Mouse (Mus musculus) gastrocnemius, adult 2 months (tissue): ENCODE results near the gene Nfatc4. TPM values are rescaled to one million over a fixed set of nuclear protein-coding genes. Genes with fewer than 3 reads are reported as not detected.

Experiments
- DNase-seq: peaks from one replicate; pipeline ENCODE4 v3.0.0; 2022
- H3K27ac ChIP-seq: fragments of 200-600 bp; 2 replicates; pipeline ENCODE4 v1.8.1; 2022; ENCODE audit warnings: mild to moderate bottlenecking
- H3K4me3 ChIP-seq: fragments of 200-600 bp; 2 replicates; pipeline ENCODE4 v1.8.1; 2022; ENCODE audit warnings: mild to moderate bottlenecking, moderate library complexity
- CTCF ChIP-seq: fragments of 200-600 bp; IDR thresholded peaks from 2 replicates; pipeline ENCODE4 v1.8.1; 2022; ENCODE audit warnings: antibody characterized with exemption, mild to moderate bottlenecking, moderate library complexity
- intact Hi-C: fragments of 180-260 bp; cut with DNase I; formaldehyde crosslinking; loops from one replicate; pipeline ENCODE4 v1.15.1; 2025
- total RNA-seq, 2 experiments: library from RNA; stranded (reverse); gene quantifications; 2 replicates each; pipeline ENCODE4 v1.2.3; 2021

The Nfatc4 gene
- total RNA-seq, 2 experiments from 2014 or later: 3.4 to 3.8 TPM

GRCm38 (mm10) chr14:55825216-55826051 is 2.5 kb downstream of the Nfatc4 start:
- TF ChIP-seq CTCF: peak; percentile 12; the same call in 1 of the 2 replicates
- peak overlapping the region; percentile 92 for H3K27ac ChIP-seq
- H3K4me3 ChIP-seq: peak overlapping the region; percentile 83
- intact Hi-C loops: no loop called here
- peak; percentile 64 for DNase-seq

GRCm38 (mm10) chr14:55826142-55826541 is 3.2 kb downstream of the Nfatc4 start:
- peak; percentile 28 for DNase-seq
- no peak for TF ChIP-seq CTCF
- Histone ChIP-seq H3K4me3 (peak overlapping the region; percentile 83), H3K27ac (peak overlapping the region; percentile 92)
- intact Hi-C loops: no loop called here

GRCm38 (mm10) chr14:55826551-55827340 is 3.8 kb downstream of the Nfatc4 start:
- intact Hi-C loops: no loop called here
- peak overlapping the region; percentile 83 for H3K4me3 ChIP-seq
- DNase-seq: peak; percentile 54
- TF ChIP-seq CTCF: no peak
- peak overlapping the region; percentile 92 for H3K27ac ChIP-seq

- no peak overlapping the region; the same call in 1 of the 2 replicates for H3K4me3 ChIP-seq
- DNase-seq: no peak
- H3K27ac ChIP-seq: peak overlapping the region; percentile 56
- TF ChIP-seq CTCF: no peak
- intact Hi-C loops: no loop called here
Observed at GRCm38 (mm10) chr14:55828716-55829263, 5.8 kb downstream of the Nfatc4 start.

GRCm38 (mm10) chr14:55829854-55830253 is 6.9 kb downstream of the Nfatc4 start:
- intact Hi-C loops: no loop called here
- no peak overlapping the region for H3K27ac ChIP-seq
- H3K4me3 ChIP-seq: no peak overlapping the region
- no peak for DNase-seq
- no peak for TF ChIP-seq CTCF

- intact Hi-C loops: no loop called here
- no peak for TF ChIP-seq CTCF
- no peak overlapping the region for H3K4me3 ChIP-seq
- DNase-seq: no peak
- no peak overlapping the region for H3K27ac ChIP-seq
Observed at GRCm38 (mm10) chr14:55830331-55830730, 7.4 kb downstream of the Nfatc4 start.

GRCm38 (mm10) chr14:55833126-55833525 is 10.2 kb downstream of the Nfatc4 start:
- TF ChIP-seq CTCF: no peak
- DNase-seq: no peak
- Histone ChIP-seq H3K4me3 (no peak overlapping the region), H3K27ac (no peak overlapping the region)
- intact Hi-C loops: no loop called here

- Histone ChIP-seq H3K27ac (no peak overlapping the region), H3K4me3 (no peak overlapping the region)
- TF ChIP-seq CTCF: no peak
- intact Hi-C loops: no loop called here
- DNase-seq: no peak
Observed at GRCm38 (mm10) chr14:55834808-55835533, 12.0 kb downstream of the Nfatc4 start.

- Histone ChIP-seq H3K27ac (no peak overlapping the region), H3K4me3 (no peak overlapping the region)
- TF ChIP-seq CTCF: no peak
- no peak for DNase-seq
- intact Hi-C loops: no loop called here
Observed at GRCm38 (mm10) chr14:55838312-55838711, 15.4 kb downstream of the Nfatc4 start.

GRCm38 (mm10) chr14:55838740-55839139 is 15.8 kb downstream of the Nfatc4 start:
- intact Hi-C loops: no loop called here
- no peak for DNase-seq
- peak; percentile 33; the same call in 1 of the 2 replicates for TF ChIP-seq CTCF
- no peak overlapping the region for H3K27ac ChIP-seq
- H3K4me3 ChIP-seq: no peak overlapping the region

- no peak for TF ChIP-seq CTCF
- H3K4me3 ChIP-seq: no peak overlapping the region
- DNase-seq: no peak
- intact Hi-C loops: no loop called here
- no peak overlapping the region for H3K27ac ChIP-seq
Observed at GRCm38 (mm10) chr14:55840853-55841366, 18.0 kb downstream of the Nfatc4 start.

- TF ChIP-seq CTCF: peak; percentile 54
- no peak overlapping the region for H3K4me3 ChIP-seq
- H3K27ac ChIP-seq: no peak overlapping the region
- intact Hi-C loops: no loop called here
- no peak for DNase-seq
Observed at GRCm38 (mm10) chr14:55842794-55843193, 19.9 kb downstream of the Nfatc4 start.
